Mouse (Mus musculus): ENCODE data around the gene Cox4i1. TPM values are rescaled to one million over a fixed set of nuclear protein-coding genes. Genes with fewer than 3 reads are reported as not detected.
A peak's percentile ranks its signal among the peaks of the same experiment; 100 is the strongest.
"Not testable (repeated sequence)": the region's sequence is repeated elsewhere in the genome, so short reads cannot be mapped to it uniquely, and the experiment has no call there.

The Cox4i1 gene
- polyA plus RNA-seq, 1 experiment from 2014 or later: 950 TPM

GRCm38 (mm10) chr8:120668374-120668905, 418 bp downstream of the Cox4i1 start, which contains the start of gene Emc8:
Emc8 (minus strand) TSS chr8:120668573.
- Histone ChIP-seq H3K9me3 (no peaks in the 10 kb centered on the region), H3K4me1 (peaks cover 42% of the 10 kb centered on the region), H3K27ac (peak within 1 kb of the TSS; percentile 75; the same call in 1 of the 2 replicates), H3K36me3 (peaks cover 38% of the 10 kb centered on the region), H3K9ac (peak within 1 kb of the TSS; percentile 96), H3K27me3 (replicated peaks) (no peaks in the 10 kb centered on the region), H3K4me2 (replicated peaks) (peak within 1 kb of the TSS; percentile 92), H3K4me3 (peak within 1 kb of the TSS; percentile 88)
- no peak; the same call in 1 of the 2 replicates for ATAC-seq (ENCODE audit: low FRiP score, low read depth)
- 1% methylated on average over 49 of the region's 51 CpGs for WGBS

GRCm38 (mm10) chr8:120671775-120672174, 3.8 kb downstream of the Cox4i1 start:
- H3K4me3 ChIP-seq: no peak overlapping the region
- no peak overlapping the region for H3K9ac ChIP-seq
- H3K27me3 ChIP-seq (replicated peaks): no peaks in the 10 kb centered on the region
- no peak for ATAC-seq (ENCODE audit: low FRiP score, low read depth)
- H3K27ac ChIP-seq: no peak overlapping the region
- WGBS: 55% methylated on average over 6 of the region's 6 CpGs
- H3K4me2 ChIP-seq (replicated peaks): no peak overlapping the region
- H3K4me1 ChIP-seq: peaks cover 14% of the 10 kb centered on the region
- H3K9me3 ChIP-seq: no peaks in the 10 kb centered on the region
- peaks cover 50% of the 10 kb centered on the region for H3K36me3 ChIP-seq

- Histone ChIP-seq H3K9me3 (no peaks in the 10 kb centered on the region), H3K4me2 (replicated peaks) (no peak overlapping the region), H3K27me3 (replicated peaks) (no peaks in the 10 kb centered on the region), H3K9ac (no peak overlapping the region), H3K4me1 (peaks cover 10% of the 10 kb centered on the region), H3K4me3 (no peak overlapping the region), H3K27ac (no peak overlapping the region), H3K36me3 (peaks cover 55% of the 10 kb centered on the region)
- WGBS: 91% methylated on average over 16 of the region's 16 CpGs
- ATAC-seq (ENCODE audit: low FRiP score, low read depth): no peak
Measured at GRCm38 (mm10) chr8:120672626-120673229, 4.7 kb downstream of the Cox4i1 start.

- no peak overlapping the region for H3K27ac ChIP-seq
- no peak for ATAC-seq (ENCODE audit: low FRiP score, low read depth)
- no peak overlapping the region for H3K9ac ChIP-seq
- H3K4me3 ChIP-seq: no peak overlapping the region
- no peak overlapping the region for H3K4me2 ChIP-seq (replicated peaks)
- H3K36me3 ChIP-seq: peaks cover 55% of the 10 kb centered on the region
- no peaks in the 10 kb centered on the region for H3K27me3 ChIP-seq (replicated peaks)
- H3K9me3 ChIP-seq: no peaks in the 10 kb centered on the region
- 96% methylated on average over 7 of the region's 7 CpGs for WGBS
- peaks cover 10% of the 10 kb centered on the region for H3K4me1 ChIP-seq
Measured at GRCm38 (mm10) chr8:120673298-120673697, 5.3 kb downstream of the Cox4i1 start.

GRCm38 (mm10) chr8:120675718-120676117, 7.7 kb downstream of the Cox4i1 start:
- ATAC-seq (ENCODE audit: low FRiP score, low read depth): no peak

GRCm38 (mm10) chr8:120678447-120678846, 10.4 kb downstream of the Cox4i1 start:
- no peak for ATAC-seq (ENCODE audit: low FRiP score, low read depth)

More at GRCm38 (mm10) chr8:120675718-120676117, 7.7 kb downstream of the Cox4i1 start:
- H3K36me3 ChIP-seq: peaks cover 46% of the 10 kb centered on the region
- WGBS: 72% methylated on average over 8 of the region's 8 CpGs
- no peak overlapping the region for H3K9ac ChIP-seq
- H3K4me3 ChIP-seq: no peak overlapping the region
- no peak overlapping the region for H3K27ac ChIP-seq
- no peak overlapping the region for H3K4me2 ChIP-seq (replicated peaks)
- H3K4me1 ChIP-seq: 0 out of 2 replicates have a peak, but pooled peaks cover 4% of the 10 kb centered on the region
- no peaks in the 10 kb centered on the region for H3K9me3 ChIP-seq
- H3K27me3 ChIP-seq (replicated peaks): no peaks in the 10 kb centered on the region

GRCm38 (mm10) chr8:120679629-120680387, 11.8 kb downstream of the Cox4i1 start:
- no peak for ATAC-seq (ENCODE audit: low FRiP score, low read depth)
- Histone ChIP-seq H3K27me3 (replicated peaks) (peaks cover 7% of the 10 kb centered on the region; the same call in 1 of the 2 replicates), H3K36me3 (peaks cover 10% of the 10 kb centered on the region; the same call in 1 of the 2 replicates), H3K9ac (no peak overlapping the region), H3K27ac (no peak overlapping the region), H3K4me1 (no peaks in the 10 kb centered on the region), H3K4me2 (replicated peaks) (no peak overlapping the region), H3K9me3 (no peaks in the 10 kb centered on the region), H3K4me3 (no peak overlapping the region)
- 68% methylated on average over 11 of the region's 11 CpGs for WGBS

More at GRCm38 (mm10) chr8:120678447-120678846, 10.4 kb downstream of the Cox4i1 start:
- peaks cover 19% of the 10 kb centered on the region for H3K36me3 ChIP-seq
- no peak overlapping the region for H3K4me2 ChIP-seq (replicated peaks)
- no peak overlapping the region for H3K4me3 ChIP-seq
- peaks cover 4% of the 10 kb centered on the region; the same call in 1 of the 2 replicates for H3K27me3 ChIP-seq (replicated peaks)
- H3K4me1 ChIP-seq: no peaks in the 10 kb centered on the region
- no peak overlapping the region for H3K9ac ChIP-seq
- H3K27ac ChIP-seq: no peak overlapping the region
- 16% methylated on average over 10 of the region's 10 CpGs for WGBS
- no peaks in the 10 kb centered on the region for H3K9me3 ChIP-seq

GRCm38 (mm10) chr8:120680405-120680804, 12.4 kb downstream of the Cox4i1 start:
- not testable (repeated sequence) for H3K9me3 ChIP-seq; H3K27me3 ChIP-seq (replicated peaks); ATAC-seq (ENCODE audit: low FRiP score, low read depth); H3K4me1 ChIP-seq; H3K4me2 ChIP-seq (replicated peaks); H3K4me3 ChIP-seq; H3K27ac ChIP-seq; H3K9ac ChIP-seq
- H3K36me3 ChIP-seq: peaks cover 10% of the 10 kb centered on the region; the same call in 1 of the 2 replicates
- WGBS: 68% methylated on average over 7 of the region's 7 CpGs

GRCm38 (mm10) chr8:120681113-120681512, 13.1 kb downstream of the Cox4i1 start:
- H3K4me3 ChIP-seq: no peak overlapping the region
- 85% methylated on average over 10 of the region's 10 CpGs for WGBS
- no peaks in the 10 kb centered on the region for H3K4me1 ChIP-seq
- H3K9me3 ChIP-seq: no peaks in the 10 kb centered on the region
- no peak overlapping the region for H3K27ac ChIP-seq
- ATAC-seq (ENCODE audit: low FRiP score, low read depth): no peak
- H3K27me3 ChIP-seq (replicated peaks): peaks cover 7% of the 10 kb centered on the region; the same call in 1 of the 2 replicates
- H3K36me3 ChIP-seq: 0 out of 2 replicates have a peak, but pooled peaks cover 4% of the 10 kb centered on the region
- H3K4me2 ChIP-seq (replicated peaks): no peak overlapping the region
- no peak overlapping the region for H3K9ac ChIP-seq

GRCm38 (mm10) chr8:120683602-120684001, 15.6 kb downstream of the Cox4i1 start:
- 14% methylated on average over 10 of the region's 10 CpGs for WGBS
- H3K27me3 ChIP-seq (replicated peaks): peaks cover 7% of the 10 kb centered on the region; the same call in 1 of the 2 replicates
- no peaks in the 10 kb centered on the region for H3K4me1 ChIP-seq
- no peaks in the 10 kb centered on the region for H3K36me3 ChIP-seq
- no peaks in the 10 kb centered on the region for H3K9me3 ChIP-seq
- no peak overlapping the region for H3K9ac ChIP-seq
- no peak overlapping the region for H3K4me3 ChIP-seq
- no peak overlapping the region for H3K4me2 ChIP-seq (replicated peaks)
- H3K27ac ChIP-seq: no peak overlapping the region
- no peak for ATAC-seq (ENCODE audit: low FRiP score, low read depth)

- no peak overlapping the region for H3K9ac ChIP-seq
- peaks cover 7% of the 10 kb centered on the region; the same call in 1 of the 2 replicates for H3K27me3 ChIP-seq (replicated peaks)
- ATAC-seq (ENCODE audit: low FRiP score, low read depth): no peak
- H3K4me3 ChIP-seq: no peak overlapping the region
- WGBS: 63% methylated on average over 5 of the region's 5 CpGs
- H3K27ac ChIP-seq: no peak overlapping the region
- no peaks in the 10 kb centered on the region for H3K4me1 ChIP-seq
- no peak overlapping the region for H3K4me2 ChIP-seq (replicated peaks)
- H3K9me3 ChIP-seq: no peaks in the 10 kb centered on the region
- H3K36me3 ChIP-seq: no peaks in the 10 kb centered on the region
Measured at GRCm38 (mm10) chr8:120684082-120684481, 16.1 kb downstream of the Cox4i1 start.

GRCm38 (mm10) chr8:120685097-120685496, 17.1 kb downstream of the Cox4i1 start:
- Histone ChIP-seq H3K4me3 (no peak overlapping the region), H3K9ac (no peak overlapping the region), H3K9me3 (no peaks in the 10 kb centered on the region), H3K4me1 (no peaks in the 10 kb centered on the region), H3K27ac (no peak overlapping the region), H3K36me3 (no peaks in the 10 kb centered on the region), H3K4me2 (replicated peaks) (no peak overlapping the region), H3K27me3 (replicated peaks) (peaks cover 7% of the 10 kb centered on the region; the same call in 1 of the 2 replicates)
- no peak for ATAC-seq (ENCODE audit: low FRiP score, low read depth)
- 79% methylated on average over 5 of the region's 5 CpGs for WGBS

Measured in neural tube, embryonic 12.5 days (tissue).